Mouse (Mus musculus): Measurements from ENCODE around the gene Lemd1.

DNA sequence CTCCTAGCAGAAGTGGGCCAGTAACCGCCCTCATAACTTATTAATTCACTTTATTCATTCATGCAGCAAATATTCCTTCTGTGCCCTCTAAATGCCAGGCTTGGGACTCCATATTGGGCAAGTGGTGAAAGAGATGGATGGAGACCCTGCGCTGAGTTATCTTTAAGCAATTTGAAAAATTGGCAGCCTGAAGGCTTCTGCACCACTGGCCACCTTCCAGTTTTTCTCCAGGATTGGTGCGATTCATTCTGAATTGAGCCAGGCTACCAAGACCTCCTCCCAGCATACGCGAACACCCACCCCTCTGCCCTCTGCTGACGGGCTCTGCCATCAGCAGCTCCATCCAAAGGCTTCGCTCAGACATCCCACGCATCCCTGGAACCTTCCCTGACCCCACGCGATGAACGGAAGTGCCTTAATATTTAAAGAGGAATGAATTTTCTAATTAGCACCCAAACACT is 96.8 kb downstream of the Lemd1 start:
- TF ChIP-seq CTCF (IDR thresholded peaks at IDR 0.05; ENCODE audit: control insufficient read depth, insufficient read depth, low read length), result no peak
- no peak for TF ChIP-seq POLR2A (IDR thresholded peaks at IDR 0.05; ENCODE audit: borderline replicate concordance, control insufficient read depth, low read depth, low read length)
